Mouse (Mus musculus): ENCODE data around the gene Cenpp.

DNA sequence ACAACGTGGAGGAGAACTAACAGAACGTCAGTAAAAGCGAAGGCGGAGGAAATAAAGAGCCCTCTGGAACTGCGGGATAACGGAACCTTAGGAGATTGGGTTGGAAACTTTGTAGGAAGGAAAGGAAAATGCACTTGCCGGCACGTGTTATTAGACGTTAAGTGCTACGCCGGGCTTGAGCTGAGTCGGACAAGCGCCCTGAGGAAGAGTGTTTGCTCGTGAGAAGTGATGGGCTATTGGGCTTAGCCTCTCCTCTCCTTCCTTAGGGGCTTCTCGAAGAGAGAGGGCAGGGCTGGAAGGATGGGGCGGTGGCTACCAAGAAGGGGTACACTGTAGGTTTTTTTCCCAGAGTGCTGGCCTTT is 576 bp upstream of the Cenpp start:
- TF ChIP-seq CTCF (IDR thresholded peaks at IDR 0.05; ENCODE audit: low read depth, low read length) (no peak), POLR2A (IDR thresholded peaks at IDR 0.05; ENCODE audit: insufficient read depth, low read length) (no peak), EP300 (IDR thresholded peaks at IDR 0.05; ENCODE audit: insufficient read depth, low read depth, low read length) (no peak)
